Mouse (Mus musculus) erythroblast, embryonic 14.5 days (primary cell): ENCODE data around the gene Olfr1342.

Experiments
- GATA1 ChIP-seq: IDR thresholded peaks from 2 replicates; pipeline ENCODE4 v1.6.1; 2012; ENCODE audit warnings: low read length, inconsistent platforms, mixed read lengths
- TAL1 ChIP-seq: IDR thresholded peaks from 3 replicates; pipeline ENCODE4 v1.6.1; 2012; ENCODE audit warnings: low read length, inconsistent platforms, mixed read lengths

GRCm38 (mm10) chr4:118703223-118703622, 10.7 kb upstream of the Olfr1342 start, which contains the start of gene Olfr1341:
- TF ChIP-seq GATA1 (no peak), TAL1 (no peak)
